Mouse (Mus musculus) left cerebral cortex, adult 8-10 months (tissue): ENCODE data around the gene Dcaf8. TPM values are rescaled to one million over a fixed set of nuclear protein-coding genes. Genes with fewer than 3 reads are reported as not detected.

Source experiments
- DNase-seq, 2 experiments: peaks; one replicate each; pipeline ENCODE4 v3.0.0; 2022; ENCODE audit warnings: low spot score in 2 of 2
- total RNA-seq, 4 experiments: library from RNA; stranded (reverse); gene quantifications; 2 replicates each; pipeline ENCODE4 v1.2.4; 2022

Dcaf8 gene
- total RNA-seq, 4 experiments from 2014 or later, result 118 to 125 (median 119) TPM

GRCm38 (mm10) chr1:172194435-172194834 lies 46.6 kb downstream of the Dcaf8 start:
- DNase-seq, result no peak

- DNase-seq, result no peak
These were observed 49.3 kb downstream of the Dcaf8 start for GRCm38 (mm10) chr1:172197146-172197545.

GRCm38 (mm10) chr1:172197851-172198250 lies 50.0 kb downstream of the Dcaf8 start:
- DNase-seq, result no peak

GRCm38 (mm10) chr1:172198316-172198715 lies 50.4 kb downstream of the Dcaf8 start:
- no peak for DNase-seq

- DNase-seq, result peak in 1 of 2 experiments; percentile 4
These were observed 51.1 kb downstream of the Dcaf8 start for GRCm38 (mm10) chr1:172198996-172199395.

GRCm38 (mm10) chr1:172200161-172200560 lies 52.3 kb downstream of the Dcaf8 start:
- no peak for DNase-seq

- peak; percentile 50 to 80 for DNase-seq
These were observed 53.1 kb downstream of the Dcaf8 start for GRCm38 (mm10) chr1:172200871-172201447.

GRCm38 (mm10) chr1:172201967-172202880 lies 54.3 kb downstream of the Dcaf8 start:
- peak in 1 of 2 experiments; percentile 19 for DNase-seq

- peak in 1 of 2 experiments; percentile 42 for DNase-seq
These were observed 55.1 kb downstream of the Dcaf8 start for GRCm38 (mm10) chr1:172202894-172203522.

- no peak for DNase-seq
These were observed 55.7 kb downstream of the Dcaf8 start for GRCm38 (mm10) chr1:172203566-172203965.

GRCm38 (mm10) chr1:172204033-172204813 lies 56.3 kb downstream of the Dcaf8 start:
- DNase-seq, result no peak

GRCm38 (mm10) chr1:172204814-172205740 lies 57.2 kb downstream of the Dcaf8 start:
- no peak for DNase-seq

- peak in 1 of 2 experiments; percentile 58 for DNase-seq
These were observed 57.8 kb downstream of the Dcaf8 start for GRCm38 (mm10) chr1:172205741-172206087.

GRCm38 (mm10) chr1:172206141-172206917 lies 58.4 kb downstream of the Dcaf8 start, which contains the start of gene Pea15a:
Pea15a (minus strand) TSS chr1:172206804.
- DNase-seq, result peak; percentile 64 to 85

GRCm38 (mm10) chr1:172207111-172207584 lies 59.3 kb downstream of the Dcaf8 start:
- peak in 1 of 2 experiments; percentile 75 for DNase-seq

GRCm38 (mm10) chr1:172212776-172213175 lies 64.9 kb downstream of the Dcaf8 start:
- DNase-seq, result no peak

- no peak for DNase-seq
These were observed 65.9 kb downstream of the Dcaf8 start for GRCm38 (mm10) chr1:172213771-172214170.

- DNase-seq, result no peak
These were observed 66.9 kb downstream of the Dcaf8 start for GRCm38 (mm10) chr1:172214748-172215147.

- DNase-seq, result peak; percentile 84
These were observed 69.3 kb downstream of the Dcaf8 start for GRCm38 (mm10) chr1:172217148-172217547.
